Mouse (Mus musculus) olfactory bulb, adult 2 months (tissue): ENCODE measurements around the gene Cpsf2.

Source experiments
- CTCF ChIP-seq: fragments of 200-500 bp; IDR thresholded peaks from 2 replicates; pipeline ENCODE4 v1.5.1; 2012; ENCODE audit warnings: low read depth, mild to moderate bottlenecking, low read length, moderate library complexity; ENCODE audit not compliant: insufficient read depth
- POLR2A ChIP-seq: fragments of 200-500 bp; IDR thresholded peaks from 2 replicates; pipeline ENCODE4 v1.6.1; 2012; ENCODE audit warnings: mild to moderate bottlenecking, low read depth, low read length, moderate library complexity; ENCODE audit not compliant: insufficient read depth

GRCm38 (mm10) chr12:102008111-102008977 lies 32.6 kb downstream of the Cpsf2 start:
- TF ChIP-seq CTCF (no peak), POLR2A (no peak)
